Comparison of ENCODE assay signal across 8 mouse cellular contexts in genomic region chr6:39377311-39377827, GRCm38 (mm10). TPM values are rescaled to one million over a fixed set of nuclear protein-coding genes. Genes with fewer than 3 reads are reported as not detected.
DNase-seq lines count a peak whose midpoint lies in the region; ATAC-seq and TF ChIP-seq lines count a peak whose summit lies in the region.

Gene Slc37a3 (minus strand): TSS chr6:39377675.

- peaks cover 32% of the 10 kb centered on the region for H3K4me1 ChIP-seq in hindbrain, embryonic 13.5 days (replicated peaks)

- POLR2A ChIA-PET in Patski (lab: Charles Lee), result no interaction called here

- TF ChIP-seq CTCF in Patski (IDR thresholded peaks at IDR 0.05), result no peak

- no peaks in the 10 kb centered on the region for H3K27me3 ChIP-seq in Patski
- H3K27me3 ChIP-seq in hindbrain, embryonic 13.5 days, result peaks cover 24% of the 10 kb centered on the region

- peak; percentile 33 for DNase-seq in Patski (ENCODE audit: low read depth, low spot score)
- DNase-seq in cerebellum, postnatal 10 days, result peak; percentile 95 to 97
- peak; percentile 68 to 82 for DNase-seq in frontal cortex, postnatal 14 days (ENCODE audit: low spot score in 2 of 2)
- peak; percentile 80 to 84 for DNase-seq in layer of hippocampus, postnatal 14 days (ENCODE audit: low spot score in 2 of 2)
- peak; percentile 92 for DNase-seq in lung, postnatal 10 days
- peak; percentile 84 for DNase-seq in ovary, postnatal 36 days (ENCODE audit: low spot score)
- peak; percentile 95 for DNase-seq in thymus, postnatal 14 days

- peak within 1 kb of the TSS; percentile 96 for H3K9ac ChIP-seq in hindbrain, embryonic 13.5 days

- H3K27ac ChIP-seq in hindbrain, embryonic 13.5 days, result peak within 1 kb of the TSS; percentile 78

- H3K4me2 ChIP-seq in hindbrain, embryonic 13.5 days, result peak within 1 kb of the TSS; percentile 63

- H3K9me3 ChIP-seq in hindbrain, embryonic 13.5 days, result no peaks in the 10 kb centered on the region

- CTCF ChIA-PET in Patski (lab: Charles Lee), result interaction anchor here (1.3 to 1.4 kb wide), 2 partner anchors 9 to 14 kb away, joined by 3 to 7 read pairs; no protein-coding TSS in a partner anchor

- ATAC-seq in Patski, result peak; percentile 60
- ATAC-seq in hindbrain, embryonic 13.5 days (ENCODE audit: low FRiP score), result peak; percentile 91

- H3K4me3 ChIP-seq in hindbrain, embryonic 13.5 days, result peak within 1 kb of the TSS; percentile 96

- WGBS in hindbrain, embryonic 13.5 days, result under 1% methylated on average over 40 of the region's 43 CpGs

- peaks cover 8% of the 10 kb centered on the region for H3K36me3 ChIP-seq in hindbrain, embryonic 13.5 days

- in situ Hi-C loops in Patski (cut with MboI; ENCODE audit: low pct_unique_long_range_greater_than_20kb), result no loop called here

RNA-seq across cellular contexts. Expression of gene Slc37a3, which starts in this region (rescaled TPM):
- polyA plus RNA-seq in Patski (2021), result 71.7 TPM
- 63.1 and 63.2 TPM in 2 replicates for polyA plus RNA-seq in hindbrain, embryonic 13.5 days (2015; fragmentation: Nextera tagmentation; extraction: Ambion mirVana)
- total RNA-seq in layer of hippocampus, postnatal 14 days (2021), result 10 to 100 TPM; 85.7 to 87.6 TPM

Comparison
In these comparisons a context has a peak if more than half of its experiments do, and no peak if none do; other contexts are left out.
1. Peak in every context shown above with its lines: DNase-seq, ATAC-seq, H3K4me3 ChIP-seq and H3K27ac ChIP-seq.
2. DNase-seq: peak in every context shown above with its lines; median percentile 96 in cerebellum, postnatal 10 days; 95 in thymus, postnatal 14 days; 92 in lung, postnatal 10 days; 84 in ovary, postnatal 36 days; 82 in layer of hippocampus, postnatal 14 days; 75 in frontal cortex, postnatal 14 days; 33 in Patski.